Mouse (Mus musculus) midbrain, embryonic 15.5 days (tissue): ENCODE data around the gene Gm5089. TPM values are rescaled to one million over a fixed set of nuclear protein-coding genes. Genes with fewer than 3 reads are reported as not detected.
A peak's percentile ranks its signal among the peaks of the same experiment; 100 is the strongest.

ENCODE experiments used
- ATAC-seq: fragments of 200-750 bp; cut with Nextera tagmentation; replicated peaks from 2 replicates; pipeline ENCODE4 v1.8.0; 2017; ENCODE audit warnings: moderate TSS enrichment
- H3K27ac ChIP-seq: fragments of 300-500 bp; sonication (generic); 2 replicates; pipeline ENCODE4 v1.5.1; 2015; ENCODE audit warnings: mild to moderate bottlenecking, inconsistent platforms
- H3K27me3 ChIP-seq: fragments of 300-500 bp; sonication (generic); replicated peaks from 2 replicates; pipeline ENCODE4 v1.6.1; 2015; ENCODE audit warnings: inconsistent platforms
- H3K36me3 ChIP-seq: fragments of 300-500 bp; sonication (generic); replicated peaks from 2 replicates; pipeline ENCODE4 v1.6.1; 2015; ENCODE audit warnings: inconsistent platforms
- H3K4me1 ChIP-seq: fragments of 300-500 bp; sonication (generic); 2 replicates; pipeline ENCODE4 v1.6.1; 2015; ENCODE audit warnings: inconsistent platforms
- H3K4me2 ChIP-seq: fragments of 300-500 bp; sonication (generic); 2 replicates; pipeline ENCODE4 v1.6.1; 2015; ENCODE audit warnings: inconsistent platforms, mild to moderate bottlenecking, moderate library complexity
- H3K4me3 ChIP-seq: fragments of 300-500 bp; sonication (generic); 2 replicates; pipeline ENCODE4 v1.5.1; 2015; ENCODE audit warnings: mild to moderate bottlenecking, inconsistent platforms
- H3K9ac ChIP-seq: fragments of 300-500 bp; sonication (generic); 2 replicates; pipeline ENCODE4 v1.6.1; 2015; ENCODE audit warnings: mild to moderate bottlenecking, inconsistent platforms
- H3K9me3 ChIP-seq: fragments of 300-500 bp; sonication (generic); 2 replicates; pipeline ENCODE4 v1.6.1; 2016; ENCODE audit warnings: inconsistent platforms
- WGBS: fragments of 180-500 bp; shearing (Covaris S2); methylation state at CpG from one replicate; pipeline ENCODE4 v1.1.7; 2015; ENCODE audit warnings: mixed read lengths; 5-methylcytosine and 5-hydroxymethylcytosine counted together
- polyA plus RNA-seq: library from polyadenylated mRNA; unstranded; fragments of >200 nt; fragmentation: Nextera tagmentation; extraction: Ambion mirVana; gene quantifications from 2 replicates; pipeline ENCODE4 v1.2.1, GENCODE M21; 2015

Gm5089 gene
- polyA plus RNA-seq, 1 experiment from 2014 or later, result 1.1 TPM

GRCm38 (mm10) chr14:122475557-122476040 is 24.7 kb upstream of the Gm5089 start:
- peak; percentile 15 for ATAC-seq
- H3K27ac ChIP-seq, result peak overlapping the region; percentile 96
- no peaks in the 10 kb centered on the region for H3K9me3 ChIP-seq
- H3K4me3 ChIP-seq, result peak overlapping the region; percentile 48
- peaks cover 14% of the 10 kb centered on the region for H3K4me1 ChIP-seq
- WGBS, result under 1% methylated on average over 65 of the region's 65 CpGs
- peaks cover 24% of the 10 kb centered on the region for H3K27me3 ChIP-seq
- H3K9ac ChIP-seq, result peak overlapping the region; percentile 56
- no peaks in the 10 kb centered on the region for H3K36me3 ChIP-seq
- peak overlapping the region; percentile 57 for H3K4me2 ChIP-seq

GRCm38 (mm10) chr14:122474891-122475556 is 24.1 kb upstream of the Gm5089 start, which contains the start of gene Zic2:
Zic2 (plus strand) TSS chr14:122475435.
- H3K4me2 ChIP-seq, result peak within 1 kb of the TSS; percentile 57
- H3K27me3 ChIP-seq, result peaks cover 24% of the 10 kb centered on the region

GRCm38 (mm10) chr14:122474041-122474890 is 23.4 kb upstream of the Gm5089 start:
- Histone ChIP-seq H3K4me2 (peak overlapping the region; percentile 57), H3K27ac (peak overlapping the region; percentile 96), H3K4me1 (peaks cover 14% of the 10 kb centered on the region), H3K4me3 (peak overlapping the region; percentile 48), H3K9me3 (no peaks in the 10 kb centered on the region), H3K36me3 (no peaks in the 10 kb centered on the region), H3K9ac (peak overlapping the region; percentile 55), H3K27me3 (peaks cover 30% of the 10 kb centered on the region)
- peak; percentile 83 for ATAC-seq
- under 1% methylated on average over 56 of the region's 57 CpGs for WGBS

More at GRCm38 (mm10) chr14:122474891-122475556, 24.1 kb upstream of the Gm5089 start, which contains the start of gene Zic2:
- Histone ChIP-seq H3K9me3 (no peaks in the 10 kb centered on the region), H3K4me3 (peak within 1 kb of the TSS; percentile 48), H3K4me1 (peaks cover 14% of the 10 kb centered on the region), H3K9ac (peak within 1 kb of the TSS; percentile 56), H3K27ac (peak within 1 kb of the TSS; percentile 96), H3K36me3 (no peaks in the 10 kb centered on the region)
- WGBS, result under 1% methylated on average over 44 of the region's 73 CpGs
- peak; percentile 81 for ATAC-seq

- H3K4me3 ChIP-seq, result peak overlapping the region; percentile 48
- no peak for ATAC-seq
- 5% methylated on average over 17 of the region's 17 CpGs for WGBS
Measured at GRCm38 (mm10) chr14:122473211-122473751, 22.4 kb upstream of the Gm5089 start.

GRCm38 (mm10) chr14:122472647-122473046 is 21.7 kb upstream of the Gm5089 start:
- ATAC-seq, result no peak
- peak overlapping the region; percentile 48; the same call in 1 of the 2 replicates for H3K4me3 ChIP-seq
- peaks cover 14% of the 10 kb centered on the region for H3K4me1 ChIP-seq
- H3K36me3 ChIP-seq, result no peaks in the 10 kb centered on the region
- peaks cover 41% of the 10 kb centered on the region for H3K27me3 ChIP-seq
- 10% methylated on average over 5 of the region's 5 CpGs for WGBS
- H3K4me2 ChIP-seq, result peak overlapping the region; percentile 57
- H3K27ac ChIP-seq, result peak overlapping the region; percentile 96
- no peak overlapping the region for H3K9ac ChIP-seq
- H3K9me3 ChIP-seq, result no peaks in the 10 kb centered on the region

More at GRCm38 (mm10) chr14:122473211-122473751, 22.4 kb upstream of the Gm5089 start:
- peak overlapping the region; percentile 96 for H3K27ac ChIP-seq
- H3K4me2 ChIP-seq, result peak overlapping the region; percentile 57
- H3K27me3 ChIP-seq, result peaks cover 36% of the 10 kb centered on the region
- peaks cover 14% of the 10 kb centered on the region for H3K4me1 ChIP-seq
- no peaks in the 10 kb centered on the region for H3K9me3 ChIP-seq
- no peak overlapping the region; the same call in 1 of the 2 replicates for H3K9ac ChIP-seq
- no peaks in the 10 kb centered on the region for H3K36me3 ChIP-seq

GRCm38 (mm10) chr14:122472161-122472560 is 21.2 kb upstream of the Gm5089 start:
- H3K4me2 ChIP-seq, result peak overlapping the region; percentile 57
- no peaks in the 10 kb centered on the region for H3K36me3 ChIP-seq
- H3K9me3 ChIP-seq, result no peaks in the 10 kb centered on the region
- H3K27ac ChIP-seq, result peak overlapping the region; percentile 96
- 0 out of 2 replicates have a peak overlapping the region, but pooled peaks have one; percentile 25 for H3K9ac ChIP-seq
- ATAC-seq, result no peak
- peaks cover 45% of the 10 kb centered on the region for H3K27me3 ChIP-seq
- 3% methylated on average over 13 of the region's 13 CpGs for WGBS
- H3K4me1 ChIP-seq, result peaks cover 14% of the 10 kb centered on the region
- H3K4me3 ChIP-seq, result peak overlapping the region; percentile 22

GRCm38 (mm10) chr14:122471449-122472085 is 20.7 kb upstream of the Gm5089 start:
- no peak for ATAC-seq
- Histone ChIP-seq H3K4me1 (peaks cover 14% of the 10 kb centered on the region), H3K27ac (peak overlapping the region; percentile 67), H3K27me3 (peaks cover 48% of the 10 kb centered on the region), H3K4me2 (peak overlapping the region; percentile 57), H3K4me3 (peak overlapping the region; percentile 12; the same call in 1 of the 2 replicates), H3K36me3 (no peaks in the 10 kb centered on the region), H3K9ac (no peak overlapping the region), H3K9me3 (no peaks in the 10 kb centered on the region)
- WGBS, result 8% methylated on average over 31 of the region's 31 CpGs

GRCm38 (mm10) chr14:122468971-122469755 is 18.2 kb upstream of the Gm5089 start:
- peak overlapping the region; percentile 59; the same call in 1 of the 2 replicates for H3K27ac ChIP-seq
- no peak overlapping the region for H3K4me3 ChIP-seq
- H3K27me3 ChIP-seq, result peaks cover 57% of the 10 kb centered on the region

GRCm38 (mm10) chr14:122467926-122468841 is 17.3 kb upstream of the Gm5089 start:
- Histone ChIP-seq H3K36me3 (no peaks in the 10 kb centered on the region), H3K27me3 (peaks cover 58% of the 10 kb centered on the region), H3K9ac (no peak overlapping the region), H3K27ac (peak overlapping the region; percentile 59), H3K4me3 (no peak overlapping the region), H3K9me3 (no peaks in the 10 kb centered on the region), H3K4me1 (peaks cover 22% of the 10 kb centered on the region), H3K4me2 (peak overlapping the region; percentile 34)
- no peak for ATAC-seq
- 13% methylated on average over 23 of the region's 23 CpGs for WGBS

More at GRCm38 (mm10) chr14:122468971-122469755, 18.2 kb upstream of the Gm5089 start:
- no peak for ATAC-seq
- Histone ChIP-seq H3K4me2 (peak overlapping the region; percentile 34), H3K9ac (no peak overlapping the region; the same call in 1 of the 2 replicates), H3K36me3 (no peaks in the 10 kb centered on the region), H3K4me1 (peaks cover 14% of the 10 kb centered on the region), H3K9me3 (no peaks in the 10 kb centered on the region)
- 8% methylated on average over 28 of the region's 28 CpGs for WGBS

- Histone ChIP-seq H3K4me1 (peaks cover 22% of the 10 kb centered on the region), H3K27ac (no peak overlapping the region), H3K27me3 (peaks cover 65% of the 10 kb centered on the region), H3K9me3 (no peaks in the 10 kb centered on the region), H3K4me2 (no peak overlapping the region), H3K36me3 (no peaks in the 10 kb centered on the region), H3K4me3 (no peak overlapping the region), H3K9ac (no peak overlapping the region)
- ATAC-seq, result no peak
- 34% methylated on average over 7 of the region's 7 CpGs for WGBS
Measured at GRCm38 (mm10) chr14:122466756-122467362, 15.9 kb upstream of the Gm5089 start.
